Mouse (Mus musculus): ENCODE measurements around the gene Gm5475.
A peak's percentile ranks its signal among the peaks of the same experiment; 100 is the strongest.

The Gm5475 gene

GRCm38 (mm10) chr15:100449495-100449894 is 27.5 kb downstream of the Gm5475 start:
- DNase-seq (ENCODE audit: low spot score): no peak

- no peak for DNase-seq (ENCODE audit: low spot score)
Measured at GRCm38 (mm10) chr15:100451245-100451644, 29.3 kb downstream of the Gm5475 start.

DNA sequence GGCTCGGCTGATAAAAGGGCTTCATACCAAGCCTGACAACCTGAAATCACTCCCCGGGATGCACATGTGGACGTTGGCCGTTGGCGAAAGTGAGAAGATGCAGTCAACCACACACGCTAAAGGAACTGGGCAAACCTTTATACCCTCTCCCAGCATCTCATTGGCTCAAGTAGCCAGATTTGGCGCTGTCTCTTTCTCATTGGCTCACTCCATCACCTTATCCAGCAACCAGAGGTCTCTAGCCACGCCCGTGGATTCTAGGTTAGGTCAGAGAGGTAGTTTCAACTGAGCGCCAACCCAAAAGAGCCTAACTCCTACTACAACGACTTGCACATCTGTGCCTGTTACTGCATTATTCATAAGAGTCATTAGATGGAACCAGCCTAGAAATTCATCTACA is 30.5 kb downstream of the Gm5475 start:
- no peak for DNase-seq (ENCODE audit: low spot score)

DNA sequence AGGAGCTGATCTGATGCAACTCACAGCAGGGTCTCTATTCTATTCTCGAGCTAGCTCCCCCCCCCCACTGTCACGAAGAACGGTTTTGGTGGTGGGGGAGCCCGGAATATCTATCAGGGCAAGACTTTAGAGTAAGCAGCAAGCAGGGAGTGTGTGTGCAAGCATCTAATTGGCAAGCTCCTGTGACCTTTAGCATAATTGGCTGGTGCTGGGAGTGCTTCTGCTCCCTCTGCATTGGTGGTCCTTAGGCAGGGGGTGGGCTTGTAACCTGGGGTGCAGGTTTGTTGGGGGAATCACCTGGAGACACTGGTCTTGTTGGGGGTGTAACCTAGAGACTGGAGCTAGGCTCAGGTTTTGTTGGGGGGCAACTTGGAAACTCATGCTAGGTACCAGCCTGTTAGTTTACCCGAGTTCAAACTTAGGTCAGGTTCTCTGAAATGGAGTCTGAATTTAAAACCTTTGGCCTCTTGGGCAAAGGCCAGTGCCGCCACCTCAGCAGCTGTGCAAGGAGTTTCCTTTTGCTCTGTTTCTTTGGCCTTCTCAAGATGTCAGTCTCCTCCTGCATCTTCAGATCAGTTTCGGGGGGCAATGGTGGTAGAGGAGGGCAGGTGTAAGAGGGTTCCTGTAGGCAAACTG is 34.5 kb downstream of the Gm5475 start:
- DNase-seq (ENCODE audit: low spot score): no peak

DNA sequence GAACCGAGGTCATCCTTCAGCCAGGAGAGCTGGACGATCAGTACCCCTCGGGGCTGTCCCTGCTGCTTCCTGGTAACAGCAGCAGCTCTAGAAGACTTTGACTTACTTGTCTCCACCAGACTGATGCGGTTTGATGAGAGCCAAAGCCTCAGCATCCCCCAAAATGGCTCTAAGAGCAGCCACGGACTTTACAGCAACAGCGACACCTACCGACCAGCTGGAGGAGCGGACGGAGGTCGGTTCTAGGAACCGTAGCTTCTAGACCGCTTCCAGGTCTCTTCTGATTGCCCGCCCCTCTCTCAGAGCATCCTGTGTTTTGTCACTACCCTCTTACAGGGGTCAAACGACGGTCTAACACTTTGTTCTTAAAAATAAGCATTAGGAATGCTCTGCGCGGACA is 35.4 kb downstream of the Gm5475 start:
- peak; percentile 75 for DNase-seq (ENCODE audit: low spot score)

- peak; percentile 73 for DNase-seq (ENCODE audit: low spot score)
Measured at GRCm38 (mm10) chr15:100458055-100458454, 36.1 kb downstream of the Gm5475 start.

DNA sequence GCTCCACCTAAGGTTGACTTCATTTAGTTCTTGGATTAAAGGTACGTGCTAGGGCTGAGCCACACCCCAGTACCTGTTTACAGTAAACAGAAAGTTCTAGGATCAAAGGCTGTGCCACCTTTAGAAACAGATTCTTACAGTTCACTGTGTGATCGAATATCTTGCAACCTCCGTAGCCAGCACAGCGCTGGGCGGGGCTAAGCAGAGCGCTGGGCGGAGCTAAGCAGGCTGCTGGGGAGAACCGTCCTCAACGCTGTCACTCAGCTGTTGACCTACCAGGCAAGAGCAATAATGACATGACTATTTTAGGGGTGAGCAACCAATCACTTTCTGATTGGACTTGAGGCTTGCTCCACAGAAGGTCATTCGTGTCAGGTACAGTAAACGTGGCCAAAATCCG is 39.0 kb downstream of the Gm5475 start:
- peak; percentile 44 for DNase-seq (ENCODE audit: low spot score)

DNA sequence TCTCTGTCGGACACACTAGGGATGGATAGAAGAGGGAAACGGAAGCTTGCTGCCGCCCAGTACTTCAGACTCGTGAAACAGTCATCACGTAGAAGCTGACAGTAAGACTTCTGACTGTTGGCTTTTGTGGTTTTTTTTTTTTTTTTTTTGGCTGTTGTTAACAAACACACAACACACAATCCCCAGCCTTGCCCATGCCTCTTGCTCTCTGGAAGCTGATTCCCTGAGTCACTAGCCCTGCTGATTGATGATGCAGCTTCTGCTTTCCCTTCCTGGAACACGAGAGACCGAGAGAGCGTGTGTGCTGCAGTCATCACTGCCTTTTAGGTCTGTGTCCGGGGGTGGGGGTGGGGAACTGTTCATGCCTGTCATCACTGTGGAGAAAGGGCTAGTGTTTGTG is 39.7 kb downstream of the Gm5475 start:
- DNase-seq (ENCODE audit: low spot score): no peak

DNA sequence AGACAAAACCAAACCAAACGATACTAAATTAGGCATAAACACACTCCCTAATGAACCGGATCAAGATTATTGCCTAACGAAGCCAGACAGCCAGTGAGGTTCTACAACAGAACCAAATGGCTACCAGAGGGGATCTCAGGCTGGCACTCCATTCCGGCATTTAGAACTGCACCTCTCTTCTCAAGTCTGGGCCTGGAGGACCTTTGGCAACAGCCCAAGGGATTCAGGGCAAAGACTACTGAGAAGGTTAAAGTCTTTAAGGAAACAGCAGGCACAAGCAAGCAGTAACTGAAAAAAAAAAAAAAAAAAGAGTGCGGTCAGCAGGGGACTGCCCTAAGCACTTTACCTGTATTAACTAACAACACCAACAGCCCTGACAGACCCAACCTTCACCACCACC is 40.1 kb downstream of the Gm5475 start:
- DNase-seq (ENCODE audit: low spot score): no peak

DNA sequence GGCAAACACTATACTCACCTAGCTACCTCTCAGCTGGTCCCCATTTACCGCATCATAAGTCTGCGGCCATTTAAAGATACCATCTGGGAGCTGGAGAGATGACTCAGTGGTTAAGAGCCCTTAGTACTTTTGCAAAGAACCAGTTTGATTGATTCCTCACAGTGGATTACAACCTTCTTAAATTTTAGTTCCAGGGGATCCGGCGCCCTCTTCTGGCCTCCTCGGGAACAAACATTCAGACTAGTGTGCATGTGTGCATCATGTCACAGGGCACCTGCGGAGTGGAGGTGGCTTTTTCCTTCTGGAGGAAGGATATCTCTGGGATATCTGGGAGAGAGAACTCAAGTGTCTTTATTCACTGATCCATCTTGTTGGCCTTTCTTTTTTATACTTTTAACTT is 41.8 kb downstream of the Gm5475 start:
- peak; percentile 73 for DNase-seq (ENCODE audit: low spot score)

DNA sequence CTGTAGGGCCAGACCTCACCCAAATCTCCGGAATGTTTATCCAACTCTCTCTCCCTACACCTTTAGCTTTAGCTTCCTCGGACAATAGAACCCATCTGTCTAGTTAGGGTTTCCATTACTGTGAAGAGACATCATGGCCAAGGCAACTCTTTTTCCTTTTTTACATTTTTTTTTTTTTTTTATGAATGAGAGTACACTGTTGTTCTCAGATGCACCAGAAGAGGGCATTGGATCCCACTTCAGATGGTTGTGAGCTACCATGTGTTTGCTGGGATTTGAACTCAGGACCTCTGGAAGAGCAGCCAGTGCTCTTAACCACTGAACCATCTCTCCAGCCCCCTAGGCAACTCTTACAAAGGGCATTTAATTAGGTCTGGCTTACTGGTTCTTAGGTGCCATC is 43.5 kb downstream of the Gm5475 start:
- no peak for DNase-seq (ENCODE audit: low spot score)

GRCm38 (mm10) chr15:100467738-100468137 is 45.8 kb downstream of the Gm5475 start:
- no peak for DNase-seq (ENCODE audit: low spot score)

DNA sequence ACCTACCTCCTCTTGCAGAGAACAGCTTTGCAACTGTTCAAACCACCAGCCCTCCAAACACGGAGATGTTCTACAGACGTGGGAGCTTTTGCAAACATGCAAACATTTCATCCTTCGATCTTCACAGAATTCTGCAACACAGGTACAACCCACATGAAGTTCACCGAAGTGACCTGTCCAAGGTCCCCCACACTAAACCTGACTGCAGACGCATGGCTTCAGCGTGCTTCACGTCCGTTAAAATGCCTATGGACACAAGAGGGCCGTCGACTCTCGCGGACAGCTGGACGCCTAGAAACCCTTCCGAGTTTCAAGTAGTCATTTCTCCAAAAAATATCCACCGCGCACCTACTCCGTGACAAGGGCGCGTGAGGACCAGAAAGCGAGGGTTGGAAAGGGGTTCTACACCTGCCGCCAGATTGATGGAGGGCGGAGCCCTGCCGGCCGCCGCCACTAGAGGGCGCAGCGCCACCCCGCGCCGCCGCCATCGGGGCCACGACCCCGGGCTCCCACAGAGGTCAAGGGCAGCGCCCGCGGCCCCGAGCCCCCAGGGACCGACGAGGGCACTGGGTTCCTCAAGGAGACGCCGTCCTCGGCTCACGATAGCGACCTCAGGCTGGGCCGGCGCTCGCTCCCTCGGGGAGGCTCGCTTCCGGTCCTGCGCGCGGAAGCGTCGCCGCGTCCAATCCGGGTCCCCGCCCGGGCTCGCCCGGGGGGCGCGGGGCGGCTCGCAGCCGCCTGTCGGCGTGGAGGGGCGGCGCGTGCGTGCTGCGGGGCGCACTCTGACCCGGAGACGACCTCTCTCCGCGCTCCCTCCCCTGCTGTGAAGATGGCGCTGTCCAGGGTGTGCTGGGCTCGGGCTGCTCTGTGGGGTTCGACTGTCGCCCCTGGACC is 46.6 kb downstream of the Gm5475 start, which contains the start of gene Letmd1:
Gene Letmd1, plus strand, starts transcription at position 729 of the 894 bp plus-strand sequence.
- DNase-seq (ENCODE audit: low spot score): peak; percentile 91

DNA sequence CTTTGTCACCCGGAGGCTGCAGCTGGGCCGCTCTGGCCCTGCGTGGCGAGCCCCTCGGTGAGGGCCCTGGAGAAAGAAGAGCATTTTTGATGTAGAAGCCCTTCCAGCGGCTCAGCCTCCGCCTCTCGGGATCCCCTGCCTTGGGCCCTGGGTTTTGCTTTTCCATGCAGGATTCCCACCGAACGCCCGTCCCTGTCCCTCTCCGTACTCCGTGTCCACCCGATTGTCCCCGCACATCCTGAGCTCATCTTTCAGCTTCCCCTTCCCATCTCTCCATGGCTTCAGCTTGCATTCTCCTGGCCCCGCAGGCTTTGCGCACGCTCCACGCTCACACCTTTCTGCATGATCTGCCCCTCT is 47.2 kb downstream of the Gm5475 start:
- DNase-seq (ENCODE audit: low spot score): no peak

- DNase-seq (ENCODE audit: low spot score): no peak
Measured at GRCm38 (mm10) chr15:100470037-100470436, 48.1 kb downstream of the Gm5475 start.

GRCm38 (mm10) chr15:100473926-100474503 is 52.1 kb downstream of the Gm5475 start:
- DNase-seq (ENCODE audit: low spot score): no peak
